ENCODE assay signal across 8 mouse cellular contexts in genomic region chr14:84442528-84443287, GRCm38 (mm10). TPM values are rescaled to one million over a fixed set of nuclear protein-coding genes. Genes with fewer than 3 reads are reported as not detected.
DNase-seq lines count a peak whose midpoint lies in the region; ATAC-seq lines count a peak whose summit lies in the region.

No protein-coding gene starts in this region.

- H3K4me2 ChIP-seq in kidney, embryonic 14.5 days (replicated peaks; ENCODE audit: low read depth, low read length) = peak overlapping the region; percentile 82
- H3K4me2 ChIP-seq in liver, embryonic 13.5 days = peak overlapping the region; percentile 67
- peak overlapping the region; percentile 81 for H3K4me2 ChIP-seq in neural tube, embryonic 15.5 days

- DNase-seq in cerebellum, postnatal 10 days = peak; percentile 76 to 77
- peak; percentile 48 to 64 for DNase-seq in frontal cortex, postnatal 36 days (ENCODE audit: low spot score in 2 of 2)
- no peak for DNase-seq in liver, embryonic 13.5 days
- DNase-seq in spleen, postnatal 14 days (ENCODE audit: low spot score in 2 of 2) = no peak

- peak overlapping the region; percentile 24; the same call in 1 of the 2 replicates for H3K27ac ChIP-seq in kidney, embryonic 14.5 days (ENCODE audit: low read depth, low read length)
- H3K27ac ChIP-seq in liver, embryonic 13.5 days = no peak overlapping the region
- H3K27ac ChIP-seq in neural tube, embryonic 15.5 days (replicated peaks) = peak overlapping the region; percentile 92

- peaks cover 57% of the 10 kb centered on the region for H3K27me3 ChIP-seq in erythroblast, embryonic 14.5 days (ENCODE audit: control insufficient read depth)
- H3K27me3 ChIP-seq in kidney, embryonic 14.5 days (ENCODE audit: control insufficient read depth, insufficient read depth, low read length) = peaks cover 25% of the 10 kb centered on the region
- peaks cover 60% of the 10 kb centered on the region for H3K27me3 ChIP-seq in liver, embryonic 13.5 days
- no peaks in the 10 kb centered on the region for H3K27me3 ChIP-seq in neural tube, embryonic 15.5 days (replicated peaks)

- no peaks in the 10 kb centered on the region for H3K36me3 ChIP-seq in erythroblast, embryonic 14.5 days (ENCODE audit: control insufficient read depth)
- H3K36me3 ChIP-seq in kidney, embryonic 14.5 days (ENCODE audit: control insufficient read depth, insufficient read depth, low read length) = no peaks in the 10 kb centered on the region
- H3K36me3 ChIP-seq in liver, embryonic 13.5 days = no peaks in the 10 kb centered on the region
- H3K36me3 ChIP-seq in neural tube, embryonic 15.5 days = no peaks in the 10 kb centered on the region

- peak overlapping the region; percentile 46 for H3K4me3 ChIP-seq in erythroblast, embryonic 14.5 days (replicated peaks)
- peak overlapping the region; percentile 59 for H3K4me3 ChIP-seq in kidney, embryonic 14.5 days (ENCODE audit: low read length)
- H3K4me3 ChIP-seq in liver, embryonic 13.5 days (replicated peaks) = peak overlapping the region; percentile 51
- peak overlapping the region; percentile 68 for H3K4me3 ChIP-seq in neural tube, embryonic 15.5 days (replicated peaks)

- no peak for ATAC-seq in erythroblast, adult 5-6 weeks (replicated peaks; ENCODE audit: low FRiP score, poor library complexity, severe bottlenecking)
- ATAC-seq in kidney, embryonic 14.5 days (ENCODE audit: low FRiP score, low TSS enrichment) = peak; percentile 56
- ATAC-seq in liver, embryonic 13.5 days (ENCODE audit: low read depth) = peak; percentile 66
- ATAC-seq in neural tube, embryonic 15.5 days (ENCODE audit: low FRiP score) = peak; percentile 71

- H3K9ac ChIP-seq in kidney, embryonic 14.5 days (ENCODE audit: low read depth, low read length) = peak overlapping the region; percentile 55
- no peak overlapping the region for H3K9ac ChIP-seq in liver, embryonic 13.5 days
- H3K9ac ChIP-seq in neural tube, embryonic 15.5 days (replicated peaks) = peak overlapping the region; percentile 68

- peaks cover 5% of the 10 kb centered on the region for H3K4me1 ChIP-seq in erythroblast, embryonic 14.5 days (ENCODE audit: control insufficient read depth)
- 0 out of 2 replicates have a peak, but pooled peaks cover under 1% of the 10 kb centered on the region for H3K4me1 ChIP-seq in kidney, embryonic 14.5 days (ENCODE audit: control insufficient read depth, insufficient read depth, low read length)
- H3K4me1 ChIP-seq in liver, embryonic 13.5 days (replicated peaks) = peaks cover 12% of the 10 kb centered on the region
- H3K4me1 ChIP-seq in neural tube, embryonic 15.5 days = peaks cover 9% of the 10 kb centered on the region

- H3K9me3 ChIP-seq in erythroblast, embryonic 14.5 days (ENCODE audit: control insufficient read depth, low read length) = peaks cover 11% of the 10 kb centered on the region
- H3K9me3 ChIP-seq in kidney, embryonic 14.5 days (ENCODE audit: control insufficient read depth, low read length) = no peaks in the 10 kb centered on the region
- no peaks in the 10 kb centered on the region for H3K9me3 ChIP-seq in liver, embryonic 13.5 days (replicated peaks)
- H3K9me3 ChIP-seq in neural tube, embryonic 15.5 days (replicated peaks) = no peaks in the 10 kb centered on the region

- WGBS in kidney, embryonic 14.5 days = under 1% methylated on average over 29 of the region's 30 CpGs
- under 1% methylated on average over 22 of the region's 30 CpGs for WGBS in liver, embryonic 13.5 days (ENCODE audit: insufficient replicate concordance)
- under 1% methylated on average over 29 of the region's 30 CpGs for WGBS in neural tube, embryonic 15.5 days

RNA-seq across cellular contexts. Expression of gene Pcdh17, which starts 0.7 kb away (rescaled TPM):
- polyA plus RNA-seq in erythroblast, embryonic 14.5 days (2012) = not detected in 2 replicates
- total RNA-seq in erythroblast, adult 5-6 weeks (2015; ENCODE audit: low replicate concordance) = not detected in 2 replicates
- not detected in 2 replicates for total RNA-seq in erythroblast, adult 5-6 weeks (2017; ENCODE audit: low replicate concordance)
- 7.1 and 7.9 TPM in 2 replicates for polyA plus RNA-seq in kidney, embryonic 14.5 days (2014; fragmentation: Nextera tagmentation; extraction: Ambion mirVana)
- polyA plus RNA-seq in liver, embryonic 13.5 days (2015; fragmentation: Nextera tagmentation; extraction: Ambion mirVana) = 0.60 and 0.68 TPM in 2 replicates
- polyA plus RNA-seq in neural tube, embryonic 15.5 days (2015; fragmentation: Nextera tagmentation; extraction: Ambion mirVana) = 28.6 and 32.8 TPM in 2 replicates

Comparison
In these comparisons a context has a peak if more than half of its experiments do, and no peak if none do; other contexts are left out.
1. DNase-seq: peak in cerebellum, postnatal 10 days (2 of 2) and frontal cortex, postnatal 36 days (2 of 2); none in liver, embryonic 13.5 days (single experiment) and spleen, postnatal 14 days (0 of 2).
2. Peak in every context shown above with its lines, with median percentiles within 50 percentile points of each other: H3K4me3 ChIP-seq and H3K4me2 ChIP-seq.